Mouse (Mus musculus) layer of hippocampus, adult 2 months (tissue): Measurements from ENCODE around the gene E330009J07Rik. TPM values are rescaled to one million over a fixed set of nuclear protein-coding genes. Genes with fewer than 3 reads are reported as not detected.

Experiments used
- DNase-seq, 2 experiments: peaks; one replicate each; pipeline ENCODE4 v3.0.0; 2022; ENCODE audit warnings: low spot score in 2 of 2
- H3K27ac ChIP-seq: fragments of 200-600 bp; 2 replicates; pipeline ENCODE4 v1.8.1; 2022
- H3K4me3 ChIP-seq: fragments of 200-600 bp; 2 replicates; pipeline ENCODE4 v1.8.1; 2022; ENCODE audit warnings: mild to moderate bottlenecking
- CTCF ChIP-seq: fragments of 200-600 bp; conservative IDR thresholded peaks from 2 replicates; pipeline ENCODE4 v1.8.1; 2022; ENCODE audit warnings: antibody characterized with exemption, mild to moderate bottlenecking, moderate library complexity
- total RNA-seq, 2 experiments: library from RNA; stranded (reverse); gene quantifications; 2 replicates each; pipeline ENCODE4 v1.2.3; 2021

E330009J07Rik gene
- total RNA-seq, 2 experiments from 2014 or later: 42.5 to 47.0 TPM

- no peak for TF ChIP-seq CTCF
- no peak for DNase-seq
- H3K4me3 ChIP-seq: no peak overlapping the region
- H3K27ac ChIP-seq: no peak overlapping the region
Measured at GRCm38 (mm10) chr6:40371031-40371430, 64.9 kb downstream of the E330009J07Rik start.

- H3K27ac ChIP-seq: no peak overlapping the region
- TF ChIP-seq CTCF: peak; percentile 47
- no peak overlapping the region for H3K4me3 ChIP-seq
- no peak for DNase-seq
Measured at GRCm38 (mm10) chr6:40353360-40353759, 82.6 kb downstream of the E330009J07Rik start.

Other genes starting within 250 kb of the E330009J07Rik start
- gene Agk, start 111.0 kb downstream of the E330009J07Rik start, total RNA-seq: 10 to 100 TPM; 44.9 to 45.6 TPM
- gene Wee2, start 3.0 kb upstream of the E330009J07Rik start, total RNA-seq: not detected
- gene Ssbp1, start 35.2 kb upstream of the E330009J07Rik start, total RNA-seq: 10 to 100 TPM; 34.0 to 36.0 TPM
- gene Tas2r137, start 55.1 kb upstream of the E330009J07Rik start, total RNA-seq: under 1 TPM in 1 of 2 experiments, not detected in 1; 0.59 TPM
- under 1 TPM in 1 of 2 experiments, not detected in 1; 0.49 TPM for gene Tas2r108, start 57.4 kb upstream of the E330009J07Rik start, total RNA-seq
- gene Prss37, start 83.4 kb upstream of the E330009J07Rik start, total RNA-seq: not detected
- not detected for gene Olfr461, start 118.9 kb upstream of the E330009J07Rik start, total RNA-seq
- not detected for gene Olfr460, start 133.4 kb upstream of the E330009J07Rik start, total RNA-seq
- 1 to 10 TPM in 1 of 2 experiments, under 1 TPM in 1; 0.41 to 1.2 TPM for gene Clec5a, start 149.7 kb upstream of the E330009J07Rik start, total RNA-seq
- not detected for gene Tas2r138, start 177.2 kb upstream of the E330009J07Rik start, total RNA-seq
- not detected for gene Mgam, start 192.7 kb upstream of the E330009J07Rik start, total RNA-seq